Mouse (Mus musculus): ENCODE data around the gene Gm17693.
"Not testable (repeated sequence)": the region's sequence is repeated elsewhere in the genome, so short reads cannot be mapped to it uniquely, and the experiment has no call there.

Gm17693 gene

DNA sequence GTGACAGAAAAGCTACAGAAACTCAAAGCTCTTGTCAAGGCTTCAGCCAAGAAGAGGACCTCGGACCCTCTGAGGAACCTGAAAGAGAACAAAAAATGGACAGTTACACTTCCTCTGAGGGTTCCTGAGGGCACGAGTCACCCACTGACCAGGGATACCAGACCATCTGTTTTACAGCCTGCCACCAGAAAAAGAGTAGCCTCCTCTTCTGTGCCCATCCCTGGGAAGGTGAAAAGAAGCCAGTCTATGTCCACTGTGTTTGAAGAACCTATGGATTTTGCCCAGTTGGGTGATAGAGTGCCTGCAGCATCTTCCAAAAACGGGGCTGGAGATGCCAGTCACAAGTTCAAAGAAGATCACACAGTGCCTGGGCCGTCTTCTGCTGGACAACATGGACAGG lies at the start of gene Gm17693:
TSS of gene Gm17693 (plus strand) at position 301 of the 400 bp plus-strand sequence.
- in situ Hi-C loops (cut with MboI; ENCODE audit: unreplicated experiment in 2 of 2) = not testable (repeated sequence)
